Mouse (Mus musculus): ENCODE measurements around the gene Pdss2. TPM values are rescaled to one million over a fixed set of nuclear protein-coding genes. Genes with fewer than 3 reads are reported as not detected.

Pdss2 gene
- total RNA-seq, 2 experiments from 2014 or later, result 20.6 to 22.6 TPM

- DNase-seq, result no peak
- intact Hi-C loops (cut with DNase I; ENCODE audit: low total_unique reads), result no loop called here
Measured at GRCm38 (mm10) chr10:43502599-43502998, 281.3 kb downstream of the Pdss2 start.

- DNase-seq, result no peak
Measured at GRCm38 (mm10) chr10:43504291-43504690, 283.0 kb downstream of the Pdss2 start.

GRCm38 (mm10) chr10:43507051-43507450, 285.8 kb downstream of the Pdss2 start:
- intact Hi-C loops (cut with DNase I; ENCODE audit: low total_unique reads), result no loop called here
- DNase-seq, result no peak

More at GRCm38 (mm10) chr10:43504291-43504690, 283.0 kb downstream of the Pdss2 start:
- intact Hi-C loops (cut with DNase I; ENCODE audit: low total_unique reads), result no loop called here

- intact Hi-C loops (cut with DNase I; ENCODE audit: low total_unique reads), result no loop called here
- no peak for DNase-seq
Measured at GRCm38 (mm10) chr10:43509228-43509627, 287.9 kb downstream of the Pdss2 start.

- intact Hi-C loops (cut with DNase I; ENCODE audit: low total_unique reads), result no loop called here
- DNase-seq, result no peak
Measured at GRCm38 (mm10) chr10:43512976-43513375, 291.7 kb downstream of the Pdss2 start.

Other genes starting within 250 kb of the Pdss2 start
- 10 to 100 TPM; 13.1 to 21.5 TPM for gene Sobp, start 47.0 kb upstream of the Pdss2 start, total RNA-seq (2021)
- gene 9030612E09Rik, start 46.8 kb upstream of the Pdss2 start, total RNA-seq (2021), result 1 to 10 TPM; 2.1 to 2.4 TPM

Data from gastrocnemius, postnatal 14 days (tissue).